Mouse (Mus musculus) lung, postnatal 36 days (tissue): ENCODE results near the gene Ptpn1.
A peak's percentile ranks its signal among the peaks of the same experiment; 100 is the strongest.

Experiments used
- DNase-seq: peaks from one replicate; pipeline ENCODE4 v3.0.0; 2022; ENCODE audit warnings: mixed read lengths

Ptpn1 gene

GRCm38 (mm10) chr2:167931985-167932726 lies at the start of gene Ptpn1:
Gene Ptpn1, plus strand, starts transcription at chr2:167932057.
- DNase-seq, result peak; percentile 99

- peak; percentile 61 for DNase-seq
Observed at GRCm38 (mm10) chr2:167886485-167886884, 45.4 kb upstream of the Ptpn1 start.

DNA sequence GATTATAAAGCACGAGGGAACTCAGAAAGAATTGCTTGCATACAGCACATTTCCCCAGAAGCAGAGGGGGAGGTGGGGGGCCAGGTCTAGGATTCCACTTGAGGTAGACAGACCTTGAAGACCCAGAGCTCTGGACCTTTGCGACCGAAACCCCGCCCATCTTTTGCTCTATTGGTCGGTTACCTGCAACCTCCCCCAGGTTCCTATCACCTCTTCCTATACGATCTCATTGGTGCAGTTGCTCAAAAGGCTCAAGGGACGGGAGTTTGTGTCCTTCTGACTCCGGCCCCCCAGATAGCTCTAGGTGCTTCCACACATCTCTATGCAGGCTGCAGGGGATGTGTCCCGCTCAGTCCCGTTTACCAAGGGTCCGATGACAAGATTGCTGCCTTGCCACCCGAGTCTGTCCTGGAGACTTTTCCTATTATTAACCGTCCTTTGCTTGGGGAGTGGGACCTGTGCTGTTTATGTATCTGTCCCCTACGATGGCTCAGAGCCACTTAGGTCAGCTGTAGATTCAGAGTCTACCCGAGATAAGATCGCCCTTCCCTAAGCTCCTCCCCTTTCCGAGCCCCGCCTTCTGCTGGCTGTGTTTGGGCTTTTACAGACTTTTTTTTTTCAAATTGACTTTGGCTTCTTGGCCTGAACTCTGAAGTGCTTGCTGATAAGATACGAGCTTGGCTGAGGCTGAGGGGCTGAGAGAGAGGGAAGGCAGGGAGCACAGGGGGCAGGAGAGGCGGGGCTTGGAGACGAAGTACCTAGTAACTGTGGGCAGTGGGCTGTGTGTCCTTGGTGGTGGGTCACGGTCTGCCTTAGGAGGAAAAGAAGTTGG lies 44.1 kb upstream of the Ptpn1 start:
- DNase-seq, result peak; percentile 92

- no peak for DNase-seq
Observed at GRCm38 (mm10) chr2:167888834-167889233, 43.0 kb upstream of the Ptpn1 start.

DNA sequence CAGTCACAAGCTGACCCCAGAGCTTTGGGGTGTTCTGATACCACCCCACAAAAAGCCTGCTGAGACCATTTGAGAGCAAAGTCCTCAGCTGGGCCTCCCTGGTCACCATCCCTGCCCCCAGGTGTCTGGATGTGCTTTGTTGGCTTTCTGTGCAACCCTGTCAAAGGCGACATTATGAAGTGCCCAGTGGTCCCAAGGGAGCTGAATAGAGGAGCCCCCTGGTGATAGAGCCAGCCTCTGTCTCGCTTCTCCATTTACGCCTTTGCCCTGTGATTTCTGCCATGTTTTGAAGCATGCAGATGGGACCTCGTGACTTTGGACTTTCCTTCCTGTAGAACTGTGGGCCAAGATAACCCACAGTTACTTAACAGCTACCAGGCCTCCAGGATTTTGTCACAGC lies 42.0 kb upstream of the Ptpn1 start:
- no peak for DNase-seq

- DNase-seq, result peak; percentile 78
Observed at GRCm38 (mm10) chr2:167891908-167892307, 39.9 kb upstream of the Ptpn1 start.

DNA sequence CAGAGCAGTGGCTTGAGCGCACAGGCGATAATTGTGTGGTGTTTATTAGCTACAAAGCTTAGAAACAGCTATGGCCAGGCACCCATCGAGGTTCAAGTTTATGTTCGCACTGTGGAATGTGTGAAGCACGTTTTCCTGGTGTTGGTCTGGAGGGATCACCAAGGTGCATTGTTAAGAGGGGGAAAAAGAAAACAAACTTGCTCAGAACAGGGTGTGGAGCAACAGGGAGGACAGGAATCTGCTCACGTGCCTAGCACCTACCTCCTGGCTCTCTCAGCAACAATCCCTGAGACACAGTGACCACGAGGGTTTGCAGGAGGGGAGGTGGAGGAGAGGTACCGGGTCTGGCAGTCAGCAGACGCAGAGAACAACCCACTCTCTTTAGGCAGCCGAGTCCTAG lies 38.2 kb upstream of the Ptpn1 start:
- DNase-seq, result peak; percentile 66

DNA sequence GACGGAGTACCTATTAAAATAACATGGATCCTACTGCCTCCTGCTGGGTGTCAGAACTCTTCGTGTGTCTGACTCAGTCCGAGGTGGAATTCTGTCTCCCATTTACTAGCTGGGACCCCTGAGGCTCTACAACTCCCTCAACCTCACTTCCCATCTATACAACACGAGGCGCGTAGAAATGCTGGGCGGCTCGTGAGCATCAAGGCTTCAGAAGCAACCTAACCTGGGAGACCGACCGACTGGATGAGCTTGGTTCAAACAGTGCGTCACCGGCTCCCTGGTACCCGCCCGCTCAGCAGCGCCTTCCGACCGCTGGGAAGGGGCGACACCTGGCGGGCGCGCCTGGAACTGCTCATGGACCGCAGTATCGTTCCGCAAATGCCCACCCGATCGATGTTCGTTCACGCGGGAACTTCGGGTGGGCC lies 36.9 kb upstream of the Ptpn1 start:
- DNase-seq, result peak; percentile 85

- no peak for DNase-seq
Observed at GRCm38 (mm10) chr2:167897896-167898295, 34.0 kb upstream of the Ptpn1 start.

DNA sequence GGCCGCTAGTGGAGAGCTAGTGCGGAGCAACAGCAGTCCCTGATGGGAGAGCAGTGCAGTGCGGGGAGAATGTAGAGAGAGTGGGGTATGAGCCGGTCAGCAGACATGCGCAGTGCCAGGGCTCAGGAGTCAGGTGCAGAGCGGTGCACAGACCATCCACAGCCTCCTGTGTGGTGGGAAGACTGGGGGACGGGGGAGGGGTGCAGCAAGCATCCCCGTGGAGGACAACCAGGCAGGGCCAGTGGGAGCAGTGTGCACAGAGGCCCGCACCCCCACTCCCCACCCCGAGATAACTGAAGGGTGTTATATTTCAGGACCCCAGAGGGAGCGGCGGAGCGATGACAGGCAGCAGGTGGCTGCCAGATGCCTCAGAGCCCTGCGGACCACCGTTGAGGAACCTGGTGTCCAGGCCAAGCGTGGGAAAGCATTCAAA lies 31.9 kb upstream of the Ptpn1 start:
- no peak for DNase-seq

- peak; percentile 52 for DNase-seq
Observed at GRCm38 (mm10) chr2:167902116-167902703, 29.6 kb upstream of the Ptpn1 start.

DNA sequence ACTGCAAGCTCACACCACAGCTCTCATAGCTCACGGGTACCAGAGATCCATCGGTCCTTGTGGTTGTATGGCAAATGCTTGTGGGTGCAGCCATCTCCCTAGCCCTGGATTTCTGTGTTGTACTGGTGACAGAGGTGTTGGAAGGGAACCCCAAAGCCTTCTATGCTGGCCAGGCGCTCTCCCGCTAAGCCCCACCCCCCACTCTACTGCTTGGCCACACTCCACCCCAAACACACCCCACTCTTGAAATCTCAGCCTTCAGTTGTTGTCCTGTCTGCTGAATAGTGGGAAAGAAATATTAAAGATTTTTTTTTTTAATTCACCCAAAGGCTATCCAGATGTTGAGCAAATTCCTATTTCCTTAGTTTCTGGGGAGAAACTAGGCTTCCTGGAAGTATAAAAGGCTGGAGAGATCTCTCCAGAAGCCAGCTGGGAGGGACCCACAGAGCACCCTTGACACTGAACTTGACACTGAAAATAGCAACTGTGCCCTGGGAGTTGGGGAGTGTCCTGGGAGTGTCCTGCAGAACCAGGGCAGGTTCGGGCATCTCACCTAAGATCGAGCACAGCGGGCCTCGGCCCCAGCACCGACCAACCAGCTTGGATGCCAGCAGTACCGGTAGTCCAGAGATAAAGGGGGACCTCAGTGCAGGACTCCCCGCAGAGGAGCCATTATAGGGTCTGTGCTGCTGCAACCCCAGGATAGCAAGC lies 28.5 kb upstream of the Ptpn1 start:
- DNase-seq, result peak; percentile 63

- no peak for DNase-seq
Observed at GRCm38 (mm10) chr2:167904621-167905367, 27.1 kb upstream of the Ptpn1 start.

DNA sequence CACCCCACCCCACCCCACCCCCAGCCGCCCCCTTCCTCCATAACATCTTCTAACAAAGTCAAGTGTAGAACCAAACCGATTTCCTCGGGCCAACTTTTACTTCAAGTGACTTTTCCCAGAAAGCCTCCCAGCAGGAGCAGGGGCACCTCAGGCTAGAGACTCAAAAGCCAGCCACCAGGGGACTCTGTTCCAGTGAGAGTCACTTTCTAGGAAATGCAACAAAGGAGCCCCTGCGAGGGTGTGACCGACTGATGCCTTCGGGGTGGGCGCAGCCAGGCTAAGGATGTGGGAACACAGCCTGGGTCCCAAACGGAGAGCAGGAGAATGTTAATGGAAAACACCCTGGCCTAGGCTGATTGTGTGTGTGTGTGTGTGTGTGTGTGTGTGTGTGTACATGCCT lies 26.3 kb upstream of the Ptpn1 start:
- DNase-seq, result no peak

DNA sequence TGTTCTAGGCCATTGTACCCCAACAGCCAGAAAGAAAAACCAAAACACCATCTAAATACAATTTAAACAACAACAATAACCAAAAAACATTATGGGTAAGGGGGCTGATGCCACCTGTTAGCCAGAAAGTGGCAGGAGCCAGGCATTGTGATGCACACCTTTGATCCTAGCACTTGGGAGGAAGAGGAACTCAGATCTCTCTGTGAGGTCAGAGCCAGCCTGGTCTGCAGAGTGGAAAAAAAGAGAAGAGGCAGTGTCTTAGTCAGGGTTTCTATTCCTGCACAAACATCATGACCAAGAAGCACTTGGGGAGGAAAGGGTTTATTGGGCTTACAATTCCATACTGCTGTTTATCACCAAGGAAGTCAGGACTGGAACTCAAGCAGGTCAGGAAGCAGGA lies 25.1 kb upstream of the Ptpn1 start:
- no peak for DNase-seq

GRCm38 (mm10) chr2:167909531-167910177 lies 22.2 kb upstream of the Ptpn1 start:
- DNase-seq, result no peak

DNA sequence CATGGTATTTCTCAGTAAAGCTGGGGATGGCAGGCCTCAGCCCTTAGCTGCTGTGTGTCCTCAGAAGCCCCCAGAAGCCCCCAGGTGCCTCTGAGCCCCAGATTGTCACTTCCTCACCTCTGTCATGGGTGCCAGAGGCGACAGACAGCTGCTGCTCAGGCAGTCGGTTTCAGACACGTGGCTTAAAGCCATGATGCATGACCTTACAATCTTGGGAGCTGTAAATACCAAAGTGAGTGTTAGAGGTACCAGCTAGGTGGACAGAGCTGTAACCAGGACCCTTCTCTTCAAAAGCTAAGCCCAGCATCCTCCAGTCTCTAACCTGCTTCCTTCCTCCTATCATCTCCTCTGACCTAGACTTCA lies 21.7 kb upstream of the Ptpn1 start:
- no peak for DNase-seq

- DNase-seq, result no peak
Observed at GRCm38 (mm10) chr2:167911511-167911910, 20.3 kb upstream of the Ptpn1 start.

- no peak for DNase-seq
Observed at GRCm38 (mm10) chr2:167919081-167919480, 12.8 kb upstream of the Ptpn1 start.

DNA sequence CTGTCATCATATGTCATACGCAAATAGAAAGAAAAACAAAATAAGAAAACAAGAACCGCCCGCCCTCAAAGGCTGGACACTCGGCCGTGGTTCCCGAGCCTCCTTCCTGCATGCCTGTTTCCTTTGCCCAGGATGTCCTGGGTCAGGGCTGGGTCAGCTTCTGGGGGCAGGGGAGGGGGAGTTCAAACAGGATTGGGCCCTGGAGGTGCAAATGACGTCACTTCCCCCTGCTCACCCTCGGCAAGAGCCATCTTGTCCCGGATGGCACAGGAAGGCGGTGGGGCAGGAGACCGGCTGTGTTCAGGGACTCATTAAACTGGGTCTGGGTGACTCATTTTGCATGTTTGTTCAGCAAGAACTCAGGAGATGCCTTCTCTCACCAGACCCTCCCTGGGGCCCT lies 11.8 kb upstream of the Ptpn1 start:
- peak; percentile 65 for DNase-seq

DNA sequence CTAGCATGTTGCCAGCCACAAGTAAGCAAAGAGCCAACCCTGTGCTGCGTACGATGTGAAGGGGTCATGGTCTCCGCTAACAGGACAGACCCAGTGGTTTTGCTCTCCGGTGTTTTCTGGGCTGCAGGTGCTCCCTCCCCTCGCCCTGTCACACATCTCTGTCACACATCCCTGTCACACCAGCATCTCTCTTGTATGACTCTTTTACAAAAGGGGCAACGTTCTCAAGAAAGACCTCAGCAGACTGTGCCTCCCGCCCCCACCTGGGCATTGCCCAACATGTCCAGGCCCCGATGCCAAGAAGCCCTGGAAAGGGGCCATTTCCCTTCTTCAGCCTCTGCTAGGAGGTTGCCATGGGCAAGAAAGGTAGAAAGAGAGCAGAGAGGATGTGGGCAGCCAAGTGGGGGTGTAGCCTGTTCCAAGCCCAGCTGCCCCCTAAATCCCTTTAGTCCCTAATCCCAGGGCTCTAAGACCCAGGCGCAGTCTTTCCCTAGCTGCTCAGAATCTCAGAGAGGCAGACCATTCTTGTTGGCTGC lies 10.8 kb upstream of the Ptpn1 start:
- peak; percentile 73 for DNase-seq

GRCm38 (mm10) chr2:167921823-167922222 lies 10.0 kb upstream of the Ptpn1 start:
- peak; percentile 80 for DNase-seq
